Mouse (Mus musculus) liver, embryonic 16.5 days (tissue): ENCODE measurements around the gene Gm17402. TPM values are rescaled to one million over a fixed set of nuclear protein-coding genes. Genes with fewer than 3 reads are reported as not detected.

ENCODE experiments used
- ATAC-seq: fragments of 200-750 bp; cut with Nextera tagmentation; 2 replicates; pipeline ENCODE4 v1.8.0; 2017; ENCODE audit warnings: low read depth, mild to moderate bottlenecking, moderate number of reproducible peaks, moderate library complexity
- H3K27ac ChIP-seq: fragments of 300-500 bp; sonication (generic); 2 replicates; pipeline ENCODE4 v1.5.1; 2014; ENCODE audit warnings: mild to moderate bottlenecking, low read length
- H3K27me3 ChIP-seq: fragments of 300-500 bp; sonication (generic); 2 replicates; pipeline ENCODE4 v1.6.1; 2014; ENCODE audit warnings: low read depth, low read length, mixed read lengths; ENCODE audit not compliant: control insufficient read depth, insufficient read depth
- H3K36me3 ChIP-seq: fragments of 300-500 bp; sonication (generic); 2 replicates; pipeline ENCODE4 v1.6.1; 2014; ENCODE audit warnings: mild to moderate bottlenecking; ENCODE audit not compliant: control insufficient read depth, insufficient read depth
- H3K4me1 ChIP-seq: fragments of 300-500 bp; sonication (generic); 2 replicates; pipeline ENCODE4 v1.6.1; 2014; ENCODE audit warnings: low read depth, low read length, mixed read lengths; ENCODE audit not compliant: control insufficient read depth
- H3K4me2 ChIP-seq: fragments of 300-500 bp; sonication (generic); 2 replicates; pipeline ENCODE4 v1.6.1; 2014; ENCODE audit warnings: low read depth, low read length, mixed read lengths
- H3K4me3 ChIP-seq: fragments of 300-500 bp; sonication (generic); 2 replicates; pipeline ENCODE4 v1.5.1; 2014; ENCODE audit warnings: low read depth, mild to moderate bottlenecking, low read length
- H3K9ac ChIP-seq: fragments of 300-500 bp; sonication (generic); 2 replicates; pipeline ENCODE4 v1.6.1; 2014; ENCODE audit warnings: low read depth, low read length
- H3K9me3 ChIP-seq: fragments of 300-500 bp; sonication (generic); replicated peaks from 2 replicates; pipeline ENCODE4 v1.6.1; 2016; ENCODE audit warnings: low read length; ENCODE audit not compliant: control insufficient read depth
- WGBS: fragments of 180-500 bp; shearing (Covaris S2); extraction: QIAGEN DNeasy Blood & Tissue Kit; methylation state at CpG from one replicate; pipeline ENCODE4 v1.1.7; 2014; ENCODE audit not compliant: insufficient replicate concordance; 5-methylcytosine and 5-hydroxymethylcytosine counted together
- polyA plus RNA-seq: library from polyadenylated mRNA; unstranded; fragments of >200 nt; fragmentation: Nextera tagmentation; extraction: Ambion mirVana; gene quantifications from 2 replicates; pipeline ENCODE4 v1.2.1, GENCODE M21; 2015

Gm17402 gene
- polyA plus RNA-seq, 1 experiment from 2014 or later = not detected

DNA sequence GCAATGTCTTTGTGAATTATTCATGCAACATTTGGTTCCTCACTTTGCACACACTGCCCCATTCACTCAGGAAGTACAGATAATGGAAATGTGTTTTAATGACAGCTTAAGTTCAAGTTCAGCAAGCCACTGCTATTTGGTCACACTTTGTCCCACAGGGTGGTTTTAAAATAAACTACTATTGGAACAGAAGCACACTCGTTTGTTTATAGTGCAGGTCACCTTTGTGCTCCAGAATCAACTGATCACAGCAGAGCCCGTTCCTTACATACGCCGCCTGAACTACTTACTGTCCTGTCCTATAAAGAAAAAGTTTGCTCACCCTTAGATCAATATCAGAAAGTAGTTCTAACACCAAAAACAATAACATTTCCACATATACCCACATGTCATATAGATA is 52.5 kb downstream of the Gm17402 start:
- no peak overlapping the region for H3K4me2 ChIP-seq
- H3K4me1 ChIP-seq = no peaks in the 10 kb centered on the region
- no peaks in the 10 kb centered on the region for H3K9me3 ChIP-seq
- 63% methylated on average over 4 of the region's 4 CpGs for WGBS
- ATAC-seq = no peak; the same call in 1 of the 2 replicates
- H3K9ac ChIP-seq = no peak overlapping the region
- no peak overlapping the region for H3K4me3 ChIP-seq
- H3K36me3 ChIP-seq = no peaks in the 10 kb centered on the region
- no peak overlapping the region for H3K27ac ChIP-seq
- no peaks in the 10 kb centered on the region for H3K27me3 ChIP-seq

Other genes with a start within 250 kb of the Gm17402 start
- 1.7 and 1.8 TPM in 2 replicates for gene Mlf1, start 1.1 kb downstream of the Gm17402 start, polyA plus RNA-seq
- gene Gfm1, start 54.9 kb upstream of the Gm17402 start, polyA plus RNA-seq = 27.2 and 29.3 TPM in 2 replicates
- gene Lxn, start 88.8 kb upstream of the Gm17402 start, polyA plus RNA-seq = 9.9 and 11.3 TPM in 2 replicates
- gene Rarres1, start 140.4 kb upstream of the Gm17402 start, polyA plus RNA-seq = 3.7 and 4.3 TPM in 2 replicates
- gene Mfsd1, start 207.6 kb upstream of the Gm17402 start, polyA plus RNA-seq = 24.6 and 25.2 TPM in 2 replicates